ENCODE assay signal across 8 mouse cellular contexts in genomic region chr7:140116329-140117054, GRCm38 (mm10). TPM values are rescaled to one million over a fixed set of nuclear protein-coding genes. Genes with fewer than 3 reads are reported as not detected.
DNase-seq lines count a peak whose midpoint lies in the region; ATAC-seq lines count a peak whose summit lies in the region.

Gene Echs1, minus strand, starts transcription at chr7:140116476.

- peak within 1 kb of the TSS; percentile 74 for H3K4me3 ChIP-seq in lung, embryonic 15.5 days

- no peaks in the 10 kb centered on the region for H3K27me3 ChIP-seq in lung, embryonic 15.5 days

- no peaks in the 10 kb centered on the region for H3K9me3 ChIP-seq in lung, embryonic 15.5 days

- WGBS in lung, embryonic 15.5 days, result 2% methylated on average over 28 of the region's 28 CpGs

- H3K4me2 ChIP-seq in lung, embryonic 15.5 days, result peak within 1 kb of the TSS; percentile 70

- H3K27ac ChIP-seq in lung, embryonic 15.5 days, result peak within 1 kb of the TSS; percentile 88

- ATAC-seq in frontal cortex, adult (ENCODE audit: low TSS enrichment), result peak; percentile 97
- ATAC-seq in hematopoietic stem cell, adult 5-6 weeks (replicated peaks in 1 of 2; ENCODE audit: insufficient read depth in 1 of 2, low FRiP score in 2 of 2, low TSS enrichment in 1 of 2, low read depth in 1 of 2, poor library complexity in 2 of 2, severe bottlenecking in 2 of 2), result peak; percentile 99 to 100
- peak; percentile 96 for ATAC-seq in lung, embryonic 15.5 days (ENCODE audit: borderline replicate concordance, extremely low read depth, low FRiP score, low TSS enrichment)

- H3K4me1 ChIP-seq in lung, embryonic 15.5 days, result 0 out of 2 replicates have a peak, but pooled peaks cover 2% of the 10 kb centered on the region

- H3K36me3 ChIP-seq in lung, embryonic 15.5 days, result peaks cover 14% of the 10 kb centered on the region; the same call in 1 of the 2 replicates

- peak; percentile 95 for DNase-seq in Muller cell, postnatal 12 days (ENCODE audit: inconsistent ontology term)
- peak; percentile 91 for DNase-seq in cerebellum, adult 9-11 months
- peak; percentile 67 for DNase-seq in layer of hippocampus, adult 9-10 months (ENCODE audit: low spot score)
- peak; percentile 63 for DNase-seq in ovary, postnatal 10 days (ENCODE audit: low spot score)
- peak; percentile 80 for DNase-seq in thymus, postnatal 0 days (ENCODE audit: low spot score)

- peak within 1 kb of the TSS; percentile 86 for H3K9ac ChIP-seq in lung, embryonic 15.5 days

RNA-seq across cellular contexts. Expression of gene Echs1, which starts in this region (rescaled TPM):
- total RNA-seq in hematopoietic stem cell, adult 5-6 weeks (2017), result 65.3 and 85.7 TPM in 2 replicates
- 145 and 147 TPM in 2 replicates for polyA plus RNA-seq in lung, embryonic 15.5 days (2015; fragmentation: Nextera tagmentation; extraction: Ambion mirVana)
- 95.0 and 102 TPM in 2 replicates for polyA plus RNA-seq in thymus, postnatal 0 days (2015; fragmentation: Nextera tagmentation; extraction: Ambion mirVana)

Comparison
In these comparisons a context has a peak if more than half of its experiments do, and no peak if none do; other contexts are left out.
1. Peak in every context shown above with its lines: DNase-seq, ATAC-seq, H3K4me3 ChIP-seq and H3K27ac ChIP-seq.